Mouse (Mus musculus): ENCODE measurements at regions not wholly inside any gene's neighbourhood (a gene's known extent, or its start where the extent isn't known, plus 50 kb on each side); places are given as distances from the start of the nearest gene placed in this dataset.

- ATAC-seq (ENCODE audit: low FRiP score, low read depth) = no peak
- no peaks in the 10 kb centered on the region for H3K9me3 ChIP-seq
- H3K36me3 ChIP-seq = no peaks in the 10 kb centered on the region
- H3K27me3 ChIP-seq = no peaks in the 10 kb centered on the region
- H3K9ac ChIP-seq = no peak overlapping the region
- WGBS = 63% methylated on average over 4 of the region's 4 CpGs
- H3K4me3 ChIP-seq = no peak overlapping the region
- 0 out of 2 replicates have a peak, but pooled peaks cover 4% of the 10 kb centered on the region for H3K4me1 ChIP-seq
- no peak overlapping the region for H3K27ac ChIP-seq
- H3K4me2 ChIP-seq (replicated peaks) = no peak overlapping the region
Observed at GRCm38 (mm10) chr15:61100807-61101206, 178.0 kb upstream of the A1bg start.

- 0 out of 2 replicates have a peak, but pooled peaks cover 4% of the 10 kb centered on the region for H3K4me1 ChIP-seq
- no peak for ATAC-seq (ENCODE audit: low FRiP score, low read depth)
- H3K9ac ChIP-seq = no peak overlapping the region
- H3K36me3 ChIP-seq = no peaks in the 10 kb centered on the region
- H3K27ac ChIP-seq = no peak overlapping the region
- H3K27me3 ChIP-seq = no peaks in the 10 kb centered on the region
- H3K9me3 ChIP-seq = no peaks in the 10 kb centered on the region
- H3K4me2 ChIP-seq (replicated peaks) = no peak overlapping the region
- H3K4me3 ChIP-seq = no peak overlapping the region
- 30% methylated on average over 1 of the region's 1 CpGs for WGBS
Observed at GRCm38 (mm10) chr15:61098968-61099367, 176.2 kb upstream of the A1bg start.

- H3K27me3 ChIP-seq = no peaks in the 10 kb centered on the region
- H3K36me3 ChIP-seq = no peaks in the 10 kb centered on the region
- no peak for ATAC-seq (ENCODE audit: low FRiP score, low read depth)
- no peaks in the 10 kb centered on the region for H3K9me3 ChIP-seq
- no peak overlapping the region for H3K27ac ChIP-seq
- no peak overlapping the region for H3K9ac ChIP-seq
- 0 out of 2 replicates have a peak, but pooled peaks cover 4% of the 10 kb centered on the region for H3K4me1 ChIP-seq
- H3K4me2 ChIP-seq (replicated peaks) = no peak overlapping the region
- H3K4me3 ChIP-seq = no peak overlapping the region
Observed at GRCm38 (mm10) chr15:61098519-61098918, 175.7 kb upstream of the A1bg start.

DNA sequence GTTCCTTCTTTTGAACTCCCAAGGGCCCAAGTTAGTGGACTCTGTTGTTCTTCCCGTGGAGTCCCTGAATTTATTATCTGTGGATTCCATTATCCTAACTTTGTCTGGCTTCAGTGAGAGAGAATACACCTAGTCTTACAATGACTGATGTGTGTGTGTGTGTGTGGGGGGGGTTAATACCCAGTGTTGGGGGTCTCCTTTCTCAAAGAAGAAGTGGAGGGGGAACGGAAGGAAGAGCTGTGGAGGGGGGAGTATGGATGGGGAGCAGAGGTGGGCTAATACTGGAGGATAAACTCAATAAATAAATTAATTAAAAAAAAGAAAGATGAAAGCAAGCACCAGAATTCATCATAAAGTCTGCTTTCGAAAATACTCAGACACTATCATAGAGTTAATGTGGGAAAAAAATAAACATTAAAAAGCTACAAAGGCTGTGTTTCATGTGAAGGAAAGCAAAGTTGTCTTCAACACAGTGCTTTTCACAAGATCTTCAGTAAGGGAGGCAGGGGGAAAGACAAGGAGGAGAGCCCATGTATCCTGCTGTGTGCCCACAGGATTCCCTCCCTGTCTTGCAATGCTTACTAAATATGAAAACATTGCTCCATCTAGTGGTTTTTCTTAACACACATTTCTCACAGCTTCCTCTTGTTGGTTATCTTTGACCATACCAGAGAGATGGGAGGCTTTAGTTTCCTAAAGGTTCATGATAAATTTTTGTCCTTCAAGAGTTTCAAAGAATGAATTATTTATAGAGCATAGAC is 173.4 kb upstream of the A1bg start:
- Histone ChIP-seq H3K4me3 (no peak overlapping the region), H3K4me2 (replicated peaks) (no peak overlapping the region), H3K27ac (no peak overlapping the region), H3K4me1 (no peaks in the 10 kb centered on the region), H3K9ac (no peak overlapping the region), H3K9me3 (no peaks in the 10 kb centered on the region), H3K36me3 (no peaks in the 10 kb centered on the region), H3K27me3 (no peaks in the 10 kb centered on the region)
- ATAC-seq (ENCODE audit: low FRiP score, low read depth) = no peak
- 73% methylated on average over 3 of the region's 3 CpGs for WGBS

- H3K27me3 ChIP-seq = no peaks in the 10 kb centered on the region
- no peaks in the 10 kb centered on the region for H3K9me3 ChIP-seq
- H3K4me2 ChIP-seq (replicated peaks) = no peak overlapping the region
- H3K9ac ChIP-seq = no peak overlapping the region
- H3K36me3 ChIP-seq = no peaks in the 10 kb centered on the region
- WGBS = 52% methylated on average over 7 of the region's 7 CpGs
- H3K4me3 ChIP-seq = no peak overlapping the region
- H3K27ac ChIP-seq = no peak overlapping the region
- no peak for ATAC-seq (ENCODE audit: low FRiP score, low read depth)
- no peaks in the 10 kb centered on the region for H3K4me1 ChIP-seq
Observed at GRCm38 (mm10) chr15:61055017-61055609, 132.3 kb upstream of the A1bg start.

DNA sequence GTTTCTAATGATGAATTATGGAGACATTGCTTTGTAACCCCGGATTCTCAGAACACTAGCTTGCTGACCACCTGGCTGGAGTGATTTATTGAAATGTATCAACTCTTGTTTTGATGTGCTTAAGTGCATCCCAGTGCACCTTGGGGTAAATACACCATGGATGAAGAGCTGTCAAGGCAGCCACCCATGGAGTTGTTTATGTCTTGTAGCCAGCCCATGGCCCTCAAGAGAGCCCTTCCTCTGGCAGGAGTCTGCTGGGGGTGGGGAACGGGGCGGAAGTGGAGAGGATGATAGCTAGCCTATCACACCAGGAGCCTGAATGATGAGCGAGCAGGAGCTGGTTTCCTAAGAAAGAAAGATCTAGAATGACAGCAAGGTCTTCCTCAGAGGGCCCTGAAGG is 128.6 kb upstream of the A1bg start:
- Histone ChIP-seq H3K4me2 (replicated peaks) (no peak overlapping the region), H3K9me3 (no peaks in the 10 kb centered on the region), H3K27me3 (no peaks in the 10 kb centered on the region), H3K27ac (no peak overlapping the region), H3K4me3 (no peak overlapping the region), H3K36me3 (no peaks in the 10 kb centered on the region), H3K9ac (no peak overlapping the region), H3K4me1 (no peaks in the 10 kb centered on the region)
- WGBS = 58% methylated on average over 4 of the region's 4 CpGs
- ATAC-seq (ENCODE audit: low FRiP score, low read depth) = no peak

- Histone ChIP-seq H3K36me3 (no peaks in the 10 kb centered on the region), H3K4me3 (no peak overlapping the region), H3K4me1 (no peaks in the 10 kb centered on the region), H3K27me3 (no peaks in the 10 kb centered on the region), H3K9ac (no peak overlapping the region), H3K9me3 (no peaks in the 10 kb centered on the region), H3K27ac (no peak overlapping the region), H3K4me2 (replicated peaks) (no peak overlapping the region)
- no peak for ATAC-seq (ENCODE audit: low FRiP score, low read depth)
- 22% methylated on average over 3 of the region's 3 CpGs for WGBS
Observed at GRCm38 (mm10) chr15:61009509-61009908, 86.7 kb upstream of the A1bg start.

GRCm38 (mm10) chr15:61007461-61008059 is 84.7 kb upstream of the A1bg start:
- no peaks in the 10 kb centered on the region for H3K27me3 ChIP-seq
- no peaks in the 10 kb centered on the region for H3K36me3 ChIP-seq
- H3K9me3 ChIP-seq = no peaks in the 10 kb centered on the region
- no peak overlapping the region for H3K4me2 ChIP-seq (replicated peaks)
- ATAC-seq (ENCODE audit: low FRiP score, low read depth) = no peak
- no peak overlapping the region for H3K9ac ChIP-seq
- no peaks in the 10 kb centered on the region for H3K4me1 ChIP-seq
- no peak overlapping the region for H3K27ac ChIP-seq
- 82% methylated on average over 3 of the region's 3 CpGs for WGBS
- no peak overlapping the region for H3K4me3 ChIP-seq

- Histone ChIP-seq H3K4me3 (no peak overlapping the region), H3K9ac (no peak overlapping the region), H3K9me3 (no peaks in the 10 kb centered on the region), H3K36me3 (no peaks in the 10 kb centered on the region), H3K4me1 (no peaks in the 10 kb centered on the region), H3K27ac (no peak overlapping the region), H3K27me3 (no peaks in the 10 kb centered on the region), H3K4me2 (replicated peaks) (no peak overlapping the region)
- 56% methylated on average over 4 of the region's 4 CpGs for WGBS
- no peak for ATAC-seq (ENCODE audit: low FRiP score, low read depth)
Observed at GRCm38 (mm10) chr15:61006608-61007007, 83.8 kb upstream of the A1bg start.

- Histone ChIP-seq H3K4me3 (no peak overlapping the region), H3K36me3 (no peaks in the 10 kb centered on the region), H3K4me1 (no peaks in the 10 kb centered on the region), H3K9ac (no peak overlapping the region), H3K27me3 (no peaks in the 10 kb centered on the region), H3K4me2 (replicated peaks) (no peak overlapping the region), H3K9me3 (no peaks in the 10 kb centered on the region), H3K27ac (no peak overlapping the region)
- WGBS = 84% methylated on average over 4 of the region's 4 CpGs
- ATAC-seq (ENCODE audit: low FRiP score, low read depth) = no peak
Observed at GRCm38 (mm10) chr15:60993971-60994690, 71.3 kb upstream of the A1bg start.

DNA sequence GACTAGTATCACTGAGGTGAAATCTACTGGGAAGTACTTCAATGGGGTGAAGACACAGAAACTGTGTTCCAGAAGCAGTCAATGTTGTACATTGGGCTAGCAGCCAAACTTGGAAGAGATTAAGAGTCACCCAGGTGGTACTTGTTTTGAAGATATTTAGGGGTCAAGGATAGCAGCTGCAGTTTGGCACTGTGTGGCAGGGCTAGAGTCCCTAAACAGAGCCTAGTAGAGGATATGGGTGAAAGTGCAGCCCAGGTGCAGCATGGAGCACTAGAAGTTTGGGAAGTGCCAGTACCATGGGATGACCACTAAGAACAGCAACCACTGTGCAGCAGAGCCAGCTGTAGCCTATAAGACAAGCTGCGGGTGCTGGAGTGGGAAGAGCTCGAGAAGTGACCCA is 70.6 kb upstream of the A1bg start:
- Histone ChIP-seq H3K27ac (no peak overlapping the region), H3K36me3 (no peaks in the 10 kb centered on the region), H3K4me2 (replicated peaks) (no peak overlapping the region), H3K27me3 (no peaks in the 10 kb centered on the region), H3K9ac (no peak overlapping the region), H3K4me3 (no peak overlapping the region), H3K4me1 (no peaks in the 10 kb centered on the region), H3K9me3 (no peaks in the 10 kb centered on the region)
- ATAC-seq (ENCODE audit: low FRiP score, low read depth) = no peak
- 88% methylated on average over 2 of the region's 2 CpGs for whole genome bisulfite sequencing

- H3K4me3 ChIP-seq = no peak overlapping the region
- 56% methylated on average over 2 of the region's 2 CpGs for WGBS
- no peak overlapping the region for H3K27ac ChIP-seq
- no peak overlapping the region for H3K4me2 ChIP-seq (replicated peaks)
- no peak overlapping the region for H3K9ac ChIP-seq
- no peak for ATAC-seq (ENCODE audit: low FRiP score, low read depth)
- no peaks in the 10 kb centered on the region for H3K27me3 ChIP-seq
- H3K36me3 ChIP-seq = no peaks in the 10 kb centered on the region
- no peaks in the 10 kb centered on the region for H3K9me3 ChIP-seq
- no peaks in the 10 kb centered on the region for H3K4me1 ChIP-seq
Observed at GRCm38 (mm10) chr15:60982576-60982975, 59.8 kb upstream of the A1bg start.

Data from limb, embryonic 13.5 days (tissue).